Mouse (Mus musculus) myocyte (in vitro differentiated cells): Measurements from ENCODE around the gene Gcc1. TPM values are rescaled to one million over a fixed set of nuclear protein-coding genes. Genes with fewer than 3 reads are reported as not detected.
A peak's percentile ranks its signal among the peaks of the same experiment; 100 is the strongest.

ENCODE experiments used
- H3K27me3 ChIP-seq: one replicate; pipeline ENCODE4 v1.6.1; 2011; ENCODE audit not compliant: control insufficient read depth, insufficient read depth, insufficient read length
- H3K36me3 ChIP-seq: one replicate; pipeline ENCODE4 v1.6.1; 2011; ENCODE audit not compliant: control insufficient read depth, insufficient read depth
- H3K4me2 ChIP-seq: one replicate; pipeline ENCODE4 v1.6.1; 2011; ENCODE audit warnings: low read depth, control low read depth
- H3K4me3 ChIP-seq: one replicate; pipeline ENCODE4 v1.5.1; 2011; ENCODE audit warnings: mild to moderate bottlenecking, control low read depth, moderate library complexity
- H3K79me2 ChIP-seq: one replicate; pipeline ENCODE4 v1.6.1; 2011; ENCODE audit not compliant: control insufficient read depth, insufficient read depth
- H3ac ChIP-seq: one replicate; pipeline ENCODE4 v1.6.1; 2011; ENCODE audit not compliant: control insufficient read depth, insufficient read length
- CEBPB ChIP-seq: IDR thresholded peaks from 2 replicates; pipeline ENCODE4 v1.6.1; 2011; ENCODE audit warnings: mild to moderate bottlenecking, moderate library complexity; ENCODE audit not compliant: poor library complexity, insufficient read depth, severe bottlenecking
- E2F4 ChIP-seq: IDR thresholded peaks from one replicate; pipeline ENCODE4 v1.6.1; 2011; ENCODE audit warnings: mild to moderate bottlenecking, control low read depth, moderate library complexity; ENCODE audit not compliant: insufficient read depth
- MAX ChIP-seq: IDR thresholded peaks from one replicate; pipeline ENCODE4 v1.6.1; 2011; ENCODE audit warnings: low read depth, mild to moderate bottlenecking, control low read depth
- MYOD1 ChIP-seq, 3 experiments: IDR thresholded peaks; one replicate each; pipeline ENCODE4 v1.6.1; 2011; ENCODE audit warnings: control low read depth in 2 of 3, low read depth in 2 of 3, mild to moderate bottlenecking in 2 of 3, moderate library complexity in 1 of 3; ENCODE audit not compliant: insufficient read length in 2 of 3, control insufficient read depth in 1 of 3
- MYOG ChIP-seq, 3 experiments: IDR thresholded peaks; one replicate each; pipeline ENCODE4 v1.6.1; 2011; ENCODE audit warnings: control low read depth in 2 of 3, low read depth in 2 of 3, mild to moderate bottlenecking in 2 of 3; ENCODE audit not compliant: insufficient read length in 2 of 3, control insufficient read depth in 1 of 3, insufficient read depth in 1 of 3
- POLR2A ChIP-seq: IDR thresholded peaks from one replicate; pipeline ENCODE4 v1.6.1; 2011; ENCODE audit warnings: low read depth, mild to moderate bottlenecking, control low read depth, moderate library complexity; ENCODE audit not compliant: insufficient read length
- POLR2AphosphoS2 ChIP-seq: IDR thresholded peaks from one replicate; pipeline ENCODE4 v1.6.1; 2011; ENCODE audit warnings: low read depth, control low read depth; ENCODE audit not compliant: insufficient read length
- REST ChIP-seq: IDR thresholded peaks from one replicate; pipeline ENCODE4 v1.6.1; 2011; ENCODE audit warnings: mild to moderate bottlenecking, control low read depth, moderate library complexity; ENCODE audit not compliant: insufficient read depth, insufficient read length
- SRF ChIP-seq: IDR thresholded peaks from one replicate; pipeline ENCODE4 v1.6.1; 2011; ENCODE audit warnings: low read depth; ENCODE audit not compliant: control insufficient read depth, insufficient read length
- TCF12 ChIP-seq: IDR thresholded peaks from one replicate; pipeline ENCODE4 v1.6.1; 2011; ENCODE audit warnings: mild to moderate bottlenecking, control low read depth; ENCODE audit not compliant: poor library complexity, insufficient read depth, severe bottlenecking
- TCF3 ChIP-seq: IDR thresholded peaks from one replicate; pipeline ENCODE4 v1.6.1; 2011; ENCODE audit warnings: low read depth, control low read depth; ENCODE audit not compliant: insufficient read length
- USF1 ChIP-seq: IDR thresholded peaks from one replicate; pipeline ENCODE4 v1.6.1; 2011; ENCODE audit warnings: low read depth, mild to moderate bottlenecking, control low read depth, moderate library complexity
- polyA plus RNA-seq: library from polyadenylated mRNA; unstranded; fragments of >200 nt; fragmentation: generic; extraction: Trizol; gene quantifications from one replicate; pipeline ENCODE4 v1.2.1, GENCODE M21; 2012; ENCODE audit warnings: missing spikeins

Gcc1 gene
- polyA plus RNA-seq, 1 experiment = 6.7 TPM

- no peak within 1 kb of the TSS for H3ac ChIP-seq
- no peak within 1 kb of the TSS for H3K4me2 ChIP-seq
- no peaks in the 10 kb centered on the region for H3K36me3 ChIP-seq
- H3K4me3 ChIP-seq = no peak within 1 kb of the TSS
- no peak for TF ChIP-seq TCF3
- TF ChIP-seq MAX = no peak
- TF ChIP-seq MYOG (IDR thresholded peaks at IDR 0.05; ENCODE audit: control insufficient read depth in 1 of 3, insufficient read depth in 1 of 3, insufficient read length in 2 of 3, low read depth in 2 of 3) = no peak
- no peak for TF ChIP-seq USF1
- TF ChIP-seq POLR2AphosphoS2 = no peak
- TF ChIP-seq MYOD1 (IDR thresholded peaks at IDR 0.05; ENCODE audit: control insufficient read depth in 1 of 3, insufficient read length in 2 of 3, low read depth in 2 of 3) = no peak
- no peak for TF ChIP-seq E2F4
- H3K27me3 ChIP-seq = no peaks in the 10 kb centered on the region
- peaks cover 9% of the 10 kb centered on the region for H3K79me2 ChIP-seq
Measured at GRCm38 (mm10) chr6:28427096-28427839, 922 bp downstream of the Gcc1 start, which contains the start of gene Fscn3. TSS of gene Fscn3 (plus strand) at chr6:28427789.

DNA sequence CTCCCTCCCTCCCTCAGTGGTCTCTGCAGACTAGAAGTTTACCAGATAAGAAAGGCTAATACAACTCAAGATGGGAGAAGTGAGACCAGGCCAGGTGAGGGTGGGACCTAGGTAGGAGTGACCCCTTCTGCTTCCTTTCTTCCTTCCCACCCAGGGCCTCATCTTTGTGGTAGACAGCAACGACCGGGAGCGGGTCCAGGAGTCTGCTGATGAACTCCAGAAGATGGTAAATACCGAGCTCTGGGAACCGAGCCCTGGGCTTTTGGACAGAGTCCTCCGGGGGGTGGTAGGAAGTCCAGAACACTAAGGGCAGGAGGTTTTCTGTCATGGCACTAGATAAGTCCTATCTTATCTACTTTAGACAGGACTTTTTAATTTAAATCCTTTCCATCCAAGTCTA lies 3.2 kb downstream of the Gcc1 start:
- Histone ChIP-seq H3K4me3 (peak overlapping the region; percentile 82), H3K79me2 (peaks cover 20% of the 10 kb centered on the region), H3ac (no peak overlapping the region), H3K36me3 (no peaks in the 10 kb centered on the region), H3K4me2 (peak overlapping the region; percentile 72), H3K27me3 (no peaks in the 10 kb centered on the region)
- no peak for TF ChIP-seq TCF12
- no peak for TF ChIP-seq USF1
- TF ChIP-seq REST = no peak
- TF ChIP-seq POLR2A = no peak
- TF ChIP-seq MYOG (IDR thresholded peaks at IDR 0.05; ENCODE audit: control insufficient read depth in 1 of 3, insufficient read depth in 1 of 3, insufficient read length in 2 of 3, low read depth in 2 of 3) = no peak
- TF ChIP-seq MYOD1 (IDR thresholded peaks at IDR 0.05; ENCODE audit: control insufficient read depth in 1 of 3, insufficient read length in 2 of 3, low read depth in 2 of 3) = no peak
- TF ChIP-seq MAX = no peak
- TF ChIP-seq POLR2AphosphoS2 = no peak

- Histone ChIP-seq H3K27me3 (no peaks in the 10 kb centered on the region), H3K79me2 (peaks cover 29% of the 10 kb centered on the region), H3K36me3 (no peaks in the 10 kb centered on the region), H3K4me3 (peak overlapping the region; percentile 82), H3K4me2 (peak overlapping the region; percentile 72), H3ac (peak overlapping the region; percentile 55)
- TF ChIP-seq MYOD1 (IDR thresholded peaks at IDR 0.05; ENCODE audit: control insufficient read depth in 1 of 3, insufficient read length in 2 of 3, low read depth in 2 of 3) (peak in 1 of 3 experiments; percentile 1), TCF3 (no peak), POLR2A (peak; percentile 18), E2F4 (no peak), SRF (no peak), MAX (no peak), REST (no peak), USF1 (no peak), MYOG (IDR thresholded peaks at IDR 0.05; ENCODE audit: control insufficient read depth in 1 of 3, insufficient read depth in 1 of 3, insufficient read length in 2 of 3, low read depth in 2 of 3) (peak in 1 of 3 experiments; percentile 25), POLR2AphosphoS2 (peak; percentile 16)
Measured at GRCm38 (mm10) chr6:28423767-28424695, 4.2 kb downstream of the Gcc1 start.

DNA sequence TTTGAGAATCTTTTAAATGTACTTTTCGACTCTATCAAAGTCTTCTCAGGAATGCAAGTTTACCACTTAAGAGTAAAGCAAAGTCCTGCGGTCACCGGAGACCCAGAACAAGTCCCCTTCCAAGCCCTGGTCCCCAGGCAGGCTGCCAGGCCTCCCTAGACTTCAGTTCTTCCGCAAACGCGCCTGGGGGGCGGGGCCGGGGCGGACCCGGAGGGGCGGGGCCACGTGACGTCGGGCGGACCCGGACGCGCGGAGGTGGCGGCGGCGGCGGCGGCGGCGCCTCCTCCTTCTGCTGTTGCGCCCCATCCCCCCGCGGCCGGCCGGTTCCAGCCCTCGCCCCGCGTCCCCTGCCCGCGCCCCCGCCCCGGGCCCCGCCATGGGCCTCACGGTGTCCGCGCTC lies 4.9 kb downstream of the Gcc1 start, which contains the start of gene Arf5:
Arf5 (plus strand) TSS at position 248 of the 400 bp plus-strand sequence.
- no peaks in the 10 kb centered on the region for H3K36me3 ChIP-seq
- TF ChIP-seq TCF3 (no peak), POLR2AphosphoS2 (peak; percentile 71), SRF (no peak), POLR2A (peak; percentile 57), CEBPB (no peak), TCF12 (no peak)
- peaks cover 29% of the 10 kb centered on the region for H3K79me2 ChIP-seq

More for the DNA sequence above, 4.9 kb downstream of the Gcc1 start, which contains the start of gene Arf5:
- Histone ChIP-seq H3ac (peak within 1 kb of the TSS; percentile 55), H3K4me3 (peak within 1 kb of the TSS; percentile 82), H3K27me3 (no peaks in the 10 kb centered on the region), H3K4me2 (peak within 1 kb of the TSS; percentile 89)
